Mouse (Mus musculus): ENCODE results near the gene Filip1l.

GRCm38 (mm10) chr16:57421680-57422417 is 69.0 kb downstream of the Filip1l start:
- TF ChIP-seq POLR2A (IDR thresholded peaks at IDR 0.05; ENCODE audit: borderline replicate concordance, low read depth, low read length) = no peak
- no peak for TF ChIP-seq CTCF (IDR thresholded peaks at IDR 0.05; ENCODE audit: low read depth, low read length)
